Mouse (Mus musculus) lung, postnatal 25 days (tissue): Measurements from ENCODE around the gene Stpg3.

Experiments used
- DNase-seq: peaks from one replicate; pipeline ENCODE4 v3.0.0; 2022; ENCODE audit warnings: low spot score

Gene Stpg3

DNA sequence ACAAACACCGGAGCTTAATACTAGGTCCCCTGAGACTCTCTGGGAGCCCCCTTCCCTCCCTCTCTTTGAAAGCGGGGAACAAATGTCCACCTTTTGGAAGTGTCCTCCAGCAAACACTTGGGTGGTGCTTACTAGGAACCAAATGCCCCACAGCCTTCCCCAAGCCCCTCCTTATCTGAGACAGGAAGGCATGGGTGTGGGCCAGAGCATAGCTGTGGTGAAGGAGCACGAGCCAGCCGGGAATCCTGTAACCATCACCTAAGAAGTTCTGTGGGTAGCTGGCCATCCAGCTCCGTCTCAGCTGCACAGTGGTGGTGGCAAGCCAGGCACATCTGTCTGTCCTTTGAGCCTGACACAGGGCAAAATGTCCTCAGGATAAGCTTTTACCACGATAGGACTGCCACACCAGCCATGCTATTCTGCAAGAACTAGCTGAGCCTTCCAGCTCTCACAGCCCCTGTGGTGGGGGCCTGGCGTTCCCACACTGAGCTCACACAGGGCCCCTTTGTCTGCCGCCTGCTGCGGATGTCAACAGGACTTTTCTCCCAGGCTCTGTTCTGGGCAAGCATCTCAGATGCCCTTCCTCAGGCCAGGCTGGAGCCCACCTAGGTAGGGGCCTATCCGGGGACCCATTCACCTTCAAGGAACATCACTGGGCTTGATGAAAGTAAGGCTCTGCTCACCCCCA, 36.0 kb downstream of the Stpg3 start:
- DNase-seq = no peak

DNA sequence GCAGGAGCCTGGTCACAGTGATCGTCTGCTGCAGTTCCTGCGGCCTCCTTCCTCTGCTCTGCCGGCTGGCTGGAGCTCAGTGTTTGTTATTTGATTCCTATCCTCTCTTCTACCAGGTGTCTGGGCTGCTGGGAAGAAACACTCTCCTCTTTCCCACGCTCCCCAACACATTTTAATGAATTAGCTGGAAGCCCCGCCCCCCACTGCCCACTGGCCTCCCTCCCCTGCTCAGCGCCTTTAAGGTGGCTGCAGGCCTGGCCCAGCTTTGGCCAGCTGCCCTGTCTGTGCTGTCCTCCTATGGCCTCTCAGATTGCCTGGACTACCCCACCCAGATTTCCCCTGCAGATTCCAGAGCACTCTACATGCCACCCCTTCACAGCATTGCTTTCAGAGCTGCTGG, 36.8 kb downstream of the Stpg3 start:
- DNase-seq = no peak

DNA sequence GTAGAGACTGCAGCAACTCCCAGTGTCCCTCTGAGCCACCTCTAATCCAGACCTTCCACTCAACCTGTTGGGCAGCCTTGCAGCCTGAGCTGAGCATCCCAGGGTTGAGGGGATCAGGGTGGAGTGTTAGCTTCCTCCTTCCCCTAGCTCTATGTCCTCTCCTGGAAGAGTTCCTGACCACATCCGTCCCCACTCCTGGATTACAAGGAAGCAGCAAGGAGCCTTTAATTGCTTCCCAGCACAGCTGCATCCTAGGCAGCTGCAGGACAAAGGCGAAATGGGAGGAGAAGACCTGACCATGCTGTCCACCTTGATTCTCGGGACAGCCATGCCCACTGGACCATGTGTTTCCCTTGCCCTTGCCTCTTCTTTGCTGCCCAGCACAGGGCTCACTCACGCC, 37.4 kb downstream of the Stpg3 start:
- no peak for DNase-seq

DNA sequence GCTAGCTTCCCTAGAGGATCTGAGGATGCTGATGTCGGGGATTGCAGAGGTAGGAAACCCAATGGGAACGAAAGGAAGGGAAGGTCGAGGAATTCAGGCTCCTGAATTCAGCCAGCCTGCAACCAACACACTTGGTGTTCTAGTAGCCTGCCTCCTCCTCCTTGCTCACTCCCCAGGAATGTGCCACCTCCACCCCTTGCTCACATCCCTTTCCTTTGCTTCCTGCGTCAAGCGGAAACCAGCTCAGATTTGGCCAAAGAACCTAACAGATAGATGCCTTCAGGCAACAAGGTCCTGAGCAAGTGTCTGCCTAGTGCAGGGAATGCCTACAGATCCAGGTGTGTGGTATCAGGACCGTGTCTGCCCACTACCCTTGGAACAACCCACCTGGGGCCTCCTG, 37.9 kb downstream of the Stpg3 start:
- no peak for DNase-seq

DNA sequence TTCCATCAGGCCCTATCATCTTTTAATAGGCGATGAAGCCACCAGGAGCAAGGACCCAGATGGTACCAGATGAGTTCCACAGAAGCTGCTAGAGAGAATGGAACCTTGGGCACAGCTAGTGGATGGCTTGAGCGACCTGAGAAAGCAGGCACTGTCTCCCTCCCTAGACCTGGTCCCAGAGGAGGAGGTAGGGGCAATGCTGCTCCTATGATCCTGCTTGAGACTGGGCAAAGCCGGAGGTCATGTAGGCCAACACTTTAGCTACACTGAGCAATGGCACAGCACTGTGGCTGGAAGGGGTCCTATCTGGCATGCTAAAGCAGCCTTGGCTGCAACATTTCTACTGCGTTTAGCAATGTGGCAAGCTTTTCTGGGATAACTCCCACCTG, 38.8 kb downstream of the Stpg3 start:
- no peak for DNase-seq

DNA sequence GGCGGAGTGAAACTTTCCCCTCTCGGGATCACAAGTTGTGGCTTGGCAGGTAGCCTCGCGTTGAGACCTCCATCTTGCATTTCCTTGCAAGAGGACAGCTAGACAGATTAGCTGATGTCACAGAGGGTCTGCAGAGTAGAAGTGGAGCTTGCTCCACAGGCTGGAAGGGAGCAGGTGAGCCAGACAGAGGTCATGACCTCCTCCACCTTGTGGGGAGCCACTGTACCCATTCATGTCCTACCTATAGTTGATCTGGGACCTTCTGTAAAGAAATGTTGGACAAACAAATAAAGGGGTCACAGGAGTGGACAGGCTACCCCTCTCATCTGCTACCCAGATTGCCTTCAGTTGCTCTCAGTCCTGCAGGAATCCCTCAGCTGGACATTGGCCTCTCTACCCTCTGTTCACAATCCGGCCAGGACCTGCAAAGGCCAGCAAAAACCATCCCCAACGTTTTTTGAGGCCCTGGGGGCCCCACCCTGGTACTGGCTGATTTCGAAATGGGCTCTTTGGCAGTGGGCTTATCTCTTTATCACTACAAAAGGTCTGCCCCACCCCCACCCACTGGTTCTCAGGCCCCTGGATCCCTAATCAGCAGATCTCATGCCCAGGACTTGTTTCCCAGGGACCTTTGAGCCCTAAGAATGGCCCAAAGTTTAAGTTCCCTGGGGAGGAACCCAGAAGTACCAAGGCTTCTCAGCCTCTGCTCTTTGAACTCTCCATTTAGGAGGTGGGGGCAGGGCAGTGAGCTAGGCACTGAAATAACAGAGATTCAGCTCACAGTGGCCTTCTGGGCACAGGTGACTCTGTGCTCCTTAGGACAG, 39.4 kb downstream of the Stpg3 start:
- DNase-seq = no peak

DNA sequence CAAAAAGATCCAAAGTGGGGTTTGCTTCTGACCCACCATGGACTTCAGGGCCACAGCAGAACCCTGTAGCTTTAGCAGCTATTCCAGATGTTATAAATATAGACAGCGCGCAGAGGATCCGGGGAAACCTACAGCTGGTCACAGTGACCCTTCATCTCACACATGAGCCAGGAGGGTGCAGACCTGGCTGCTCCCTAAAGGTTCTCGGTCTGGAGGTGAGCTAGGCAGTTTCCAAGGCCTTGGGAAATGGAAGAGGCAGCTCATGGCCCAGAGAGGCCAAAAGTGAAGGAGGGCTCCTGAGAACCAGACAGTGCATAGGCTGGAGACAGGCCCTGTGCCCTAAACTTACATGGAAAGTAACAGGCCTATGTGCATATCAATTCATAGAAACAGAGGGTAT, 40.6 kb downstream of the Stpg3 start:
- DNase-seq = no peak

DNA sequence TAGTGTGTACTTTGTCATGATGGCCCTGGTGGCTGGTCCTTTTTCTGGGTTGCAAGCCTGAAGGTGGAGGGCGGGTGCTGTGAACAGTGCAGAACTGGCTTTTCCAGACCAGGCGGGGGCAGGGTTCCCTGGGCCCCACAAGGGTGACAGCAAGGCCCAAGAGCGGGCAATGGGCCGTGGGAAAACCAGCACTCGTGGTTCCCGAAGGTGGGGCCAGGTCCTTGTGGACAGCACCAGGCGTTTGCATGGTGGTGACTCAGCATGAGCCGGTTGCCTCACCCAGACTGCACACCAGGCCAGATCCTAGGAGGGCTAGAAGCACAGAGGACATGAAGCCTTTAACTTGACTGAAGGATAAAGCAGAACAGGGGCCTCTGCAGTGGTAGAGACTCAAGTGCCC, 41.8 kb downstream of the Stpg3 start:
- no peak for DNase-seq

DNA sequence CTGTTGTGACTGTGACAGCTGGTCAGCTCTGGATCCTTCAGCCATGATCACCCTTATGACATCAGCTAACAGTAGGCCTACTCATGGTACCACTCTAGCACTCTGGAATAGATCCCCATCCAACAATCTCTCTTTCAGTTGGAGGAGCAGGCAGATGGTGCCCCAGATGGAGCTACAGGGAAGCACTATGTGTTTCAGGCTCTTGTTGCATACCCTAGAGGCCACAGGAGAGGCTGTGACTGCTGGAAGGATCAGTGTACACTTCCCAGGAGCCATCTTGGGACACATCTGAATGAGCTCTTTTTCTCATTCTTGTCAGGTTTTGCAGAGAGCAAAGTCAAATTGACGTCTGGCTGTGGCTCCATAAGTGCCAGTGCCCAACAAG, 42.7 kb downstream of the Stpg3 start:
- no peak for DNase-seq

DNA sequence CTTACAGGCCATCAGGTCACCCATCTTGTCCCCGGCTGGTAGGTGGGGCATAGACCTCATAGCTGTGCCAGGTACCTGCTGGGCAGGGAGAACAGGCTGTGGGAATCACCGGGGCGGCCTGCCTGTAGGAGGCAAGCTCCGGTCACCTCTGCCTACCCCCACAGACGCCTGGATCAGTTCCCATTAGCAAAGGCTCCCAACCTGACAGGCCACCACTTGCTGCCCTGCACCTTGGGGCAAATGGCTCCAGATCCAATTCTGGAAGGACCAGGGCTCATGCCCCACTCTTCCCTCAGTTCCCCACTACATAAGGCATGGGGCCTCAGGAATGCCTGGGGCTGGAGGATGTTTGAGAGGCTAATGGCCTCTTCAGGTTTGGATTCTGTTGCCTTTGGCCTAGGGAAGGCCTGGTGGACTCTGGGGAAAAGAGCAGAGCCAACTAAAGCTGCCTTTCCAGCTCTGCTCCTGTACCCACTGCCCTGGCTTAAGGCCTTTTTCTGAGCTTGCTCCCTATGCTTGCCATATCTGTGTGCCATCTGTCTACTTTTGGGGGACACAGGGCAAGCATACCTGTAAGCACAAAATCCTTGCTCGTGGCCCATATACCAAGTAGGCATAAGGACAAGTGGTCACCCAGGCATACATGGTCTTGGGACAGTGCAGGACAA, 43.2 kb downstream of the Stpg3 start:
- no peak for DNase-seq

DNA sequence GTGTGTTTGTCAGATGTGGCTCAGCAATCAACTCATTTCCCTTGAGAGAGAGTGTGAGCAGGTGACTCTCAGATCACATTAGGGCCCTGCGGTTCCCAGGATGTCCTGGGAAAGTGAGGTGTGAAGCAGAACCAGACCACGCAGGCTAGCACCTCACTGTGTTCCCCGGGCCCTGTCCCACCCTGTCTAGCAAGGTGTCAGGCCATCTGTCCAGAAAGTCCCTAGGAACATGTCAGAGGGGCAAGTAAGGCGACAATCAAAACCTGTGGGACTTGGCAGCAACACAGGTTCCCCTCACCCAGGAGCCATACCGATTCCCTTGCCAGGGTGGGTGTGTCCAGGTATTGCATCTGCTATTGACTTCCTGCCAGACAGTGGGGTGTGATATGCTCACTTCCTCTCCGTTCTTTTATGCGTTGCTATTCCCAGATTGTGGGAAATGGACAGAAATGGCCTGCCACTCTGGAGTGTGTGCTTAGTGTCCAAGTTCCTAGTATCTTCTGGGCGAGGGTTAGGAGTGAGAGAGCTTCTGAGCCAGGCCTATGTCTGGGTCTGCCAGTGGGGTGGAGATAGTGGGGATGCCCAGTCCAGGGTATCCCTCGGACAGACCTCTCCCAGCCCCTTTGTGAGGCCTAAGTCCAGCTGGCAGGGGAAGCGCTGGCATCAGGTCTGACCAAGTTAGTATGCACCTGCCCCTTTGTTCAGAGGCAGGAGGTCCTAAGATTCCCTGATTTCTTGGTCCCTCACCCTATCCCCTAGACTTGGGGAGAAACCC, 43.9 kb downstream of the Stpg3 start:
- no peak for DNase-seq

DNA sequence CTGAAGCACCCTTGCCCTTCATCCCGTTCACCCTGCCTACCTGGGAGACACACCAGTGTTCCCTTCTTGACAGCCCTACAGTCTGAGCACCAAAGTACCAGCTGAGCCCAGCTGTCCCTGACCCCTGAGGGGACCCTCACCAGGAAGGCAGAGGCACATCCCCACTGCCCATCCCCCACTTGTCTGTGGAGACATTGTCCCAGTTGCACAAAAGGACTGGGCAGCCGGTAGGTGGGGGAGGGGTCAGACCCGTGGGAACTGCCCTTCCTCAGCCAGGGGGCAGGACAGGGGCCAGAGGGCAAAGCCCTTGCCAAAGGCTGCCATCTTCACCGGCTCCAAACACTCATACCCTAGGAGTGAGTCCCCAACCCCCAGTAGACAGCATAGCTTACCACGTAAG, 44.7 kb downstream of the Stpg3 start:
- no peak for DNase-seq

DNA sequence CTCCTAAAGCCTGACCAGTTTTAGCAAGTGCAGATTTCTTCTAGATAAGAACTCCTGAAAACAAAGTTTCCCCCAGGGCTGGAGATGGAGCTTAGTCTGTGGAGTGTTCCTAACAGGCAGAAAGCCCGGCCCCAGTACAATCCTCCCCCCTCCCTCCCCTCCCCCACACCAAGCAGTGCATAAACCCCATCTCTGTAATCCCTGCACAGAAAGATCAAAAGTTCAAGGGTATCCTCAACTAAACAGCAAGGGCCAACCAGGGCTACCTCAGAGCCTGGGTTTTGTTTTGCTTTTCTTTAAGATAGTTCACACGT, 45.8 kb downstream of the Stpg3 start:
- DNase-seq = no peak

DNA sequence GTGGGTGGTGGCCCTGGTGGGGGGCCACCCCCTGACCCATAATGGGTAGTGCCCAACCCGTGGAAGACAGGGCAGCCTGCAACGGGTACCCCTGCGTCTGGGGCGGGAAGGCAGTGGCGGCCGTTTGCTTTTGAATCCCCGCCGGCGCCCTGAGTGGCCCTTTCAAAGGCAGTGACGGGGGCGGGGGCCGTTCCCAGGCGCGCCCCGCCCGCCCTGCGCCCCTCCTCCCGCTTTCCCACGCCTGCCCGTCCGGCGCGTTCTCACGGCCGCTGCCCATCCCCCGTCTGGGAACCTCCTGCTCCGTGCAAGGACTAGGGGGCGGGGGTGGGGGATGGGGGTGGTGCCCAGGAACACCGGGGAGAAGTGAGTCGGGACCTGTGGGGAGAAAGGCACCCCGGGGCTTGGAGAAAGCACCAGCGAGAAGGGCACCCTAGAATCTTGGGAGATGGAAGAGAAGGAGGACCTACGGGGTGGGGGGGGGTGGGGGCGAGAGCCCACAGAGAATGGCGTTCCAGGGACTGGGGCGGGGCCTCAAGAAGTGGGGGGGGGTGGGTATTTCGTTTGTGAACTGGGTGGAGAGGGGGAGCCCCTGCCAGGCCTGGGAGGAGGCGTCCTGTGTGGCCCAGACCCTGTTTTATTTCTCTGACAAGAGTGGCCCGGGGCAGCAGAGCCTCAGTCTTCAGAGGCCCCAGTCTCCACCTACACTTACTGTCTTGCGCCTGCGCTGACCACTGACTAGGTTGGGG, 46.3 kb downstream of the Stpg3 start:
- DNase-seq = peak; percentile 77

DNA sequence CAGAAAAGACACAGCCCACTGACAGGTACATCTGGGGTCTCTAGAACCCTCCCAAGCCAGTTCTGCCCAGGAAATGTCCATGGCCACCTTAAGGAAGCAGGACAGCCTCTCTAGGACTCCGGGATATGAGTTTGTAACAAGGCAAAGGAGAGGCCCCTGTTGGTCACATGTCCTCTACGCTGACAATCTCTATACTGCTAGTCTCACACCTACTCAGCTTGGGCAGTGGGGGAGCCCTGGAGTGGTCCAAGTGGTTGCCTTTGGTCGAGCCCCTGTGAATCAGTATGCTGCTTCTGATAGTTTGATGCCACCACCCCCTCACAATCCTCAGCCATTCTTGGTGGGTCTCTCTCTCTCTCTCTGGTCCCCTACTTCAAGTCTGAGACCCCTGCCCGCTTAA, 47.0 kb downstream of the Stpg3 start:
- no peak for DNase-seq
